Mouse (Mus musculus) erythroblast, embryonic 14.5 days (primary cell): ENCODE results near the gene Tas2r106.

Experiments
- GATA1 ChIP-seq: IDR thresholded peaks from 2 replicates; pipeline ENCODE4 v1.6.1; 2012; ENCODE audit warnings: low read length, inconsistent platforms, mixed read lengths
- TAL1 ChIP-seq: IDR thresholded peaks from 3 replicates; pipeline ENCODE4 v1.6.1; 2012; ENCODE audit warnings: low read length, inconsistent platforms, mixed read lengths

DNA sequence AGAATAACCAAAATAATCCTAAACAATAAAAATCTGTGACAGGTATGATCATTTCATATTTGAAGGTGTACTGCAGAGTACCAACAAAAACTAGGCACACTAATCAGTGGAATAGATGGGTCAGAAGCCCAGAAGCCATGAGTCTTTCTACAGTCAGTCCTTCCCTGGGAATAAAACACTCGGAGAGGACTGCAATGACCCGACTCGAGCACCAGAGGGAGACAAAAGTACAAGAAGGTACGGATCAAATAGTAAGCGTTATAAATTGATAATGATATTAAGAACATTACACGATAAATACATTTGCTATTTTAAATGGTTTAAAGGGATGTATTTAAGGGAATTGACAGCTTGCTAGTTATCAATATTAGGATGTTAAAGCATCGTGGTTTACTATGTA, 34.1 kb upstream of the Tas2r106 start:
- TF ChIP-seq TAL1 (no peak), GATA1 (no peak)
